Mouse (Mus musculus) spleen, postnatal 4 days (tissue): ENCODE results near the gene Oas3.
"Not testable (repeated sequence)": the region's sequence is repeated elsewhere in the genome, so short reads cannot be mapped to it uniquely, and the experiment has no call there.

Source experiments
- DNase-seq, 2 experiments: peaks; one replicate each; pipeline ENCODE4 v3.0.0; 2022; ENCODE audit warnings: low spot score in 2 of 2

Gene Oas3

GRCm38 (mm10) chr5:120777478-120777877 is at the start of gene Oas3:
TSS of gene Oas3 (minus strand) at chr5:120777661.
- no peak for DNase-seq

- no peak for DNase-seq
These were observed 41.5 kb upstream of the Oas3 start for GRCm38 (mm10) chr5:120818999-120819398.

- DNase-seq = peak; percentile 48 to 81
These were observed 38.5 kb upstream of the Oas3 start for GRCm38 (mm10) chr5:120815949-120816348.

GRCm38 (mm10) chr5:120813023-120813422 is 35.6 kb upstream of the Oas3 start:
- no peak for DNase-seq

GRCm38 (mm10) chr5:120811951-120812819 is 34.7 kb upstream of the Oas3 start, which contains the start of gene Oas1c:
TSS of gene Oas1c (minus strand) at chr5:120812514.
- peak; percentile 80 to 84 for DNase-seq

- no peak for DNase-seq
These were observed 31.7 kb upstream of the Oas3 start for GRCm38 (mm10) chr5:120809171-120809570.

GRCm38 (mm10) chr5:120806458-120806857 is 29.0 kb upstream of the Oas3 start:
- peak; percentile 60 to 81 for DNase-seq

- DNase-seq = no peak
These were observed 26.1 kb upstream of the Oas3 start for GRCm38 (mm10) chr5:120803596-120803995.

- DNase-seq = not testable (repeated sequence)
These were observed 21.5 kb upstream of the Oas3 start for GRCm38 (mm10) chr5:120798943-120799342.

- not testable (repeated sequence) for DNase-seq
These were observed 20.7 kb upstream of the Oas3 start for GRCm38 (mm10) chr5:120798147-120798546.

- not testable (repeated sequence) for DNase-seq
These were observed 18.1 kb upstream of the Oas3 start, which contains the start of gene Oas1e for GRCm38 (mm10) chr5:120795480-120796034. TSS of gene Oas1e (minus strand) at chr5:120795530.

- DNase-seq = peak; percentile 44 to 82
These were observed 15.6 kb upstream of the Oas3 start for GRCm38 (mm10) chr5:120793043-120793442.

- DNase-seq = no peak
These were observed 9.6 kb upstream of the Oas3 start for GRCm38 (mm10) chr5:120787042-120787441.

GRCm38 (mm10) chr5:120782446-120782845 is 5.0 kb upstream of the Oas3 start:
- DNase-seq = no peak

GRCm38 (mm10) chr5:120781646-120782045 is 4.2 kb upstream of the Oas3 start:
- DNase-seq = no peak

GRCm38 (mm10) chr5:120779922-120780321 is 2.5 kb upstream of the Oas3 start:
- no peak for DNase-seq

GRCm38 (mm10) chr5:120778941-120779340 is 1.5 kb upstream of the Oas3 start:
- no peak for DNase-seq

- DNase-seq = no peak
These were observed 660 bp downstream of the Oas3 start for GRCm38 (mm10) chr5:120776801-120777200.

GRCm38 (mm10) chr5:120775287-120775985 is 2.0 kb downstream of the Oas3 start:
- DNase-seq = peak in 1 of 2 experiments; percentile 27

- DNase-seq = peak in 1 of 2 experiments; percentile 43
These were observed 8.1 kb downstream of the Oas3 start for GRCm38 (mm10) chr5:120769396-120769795.

- DNase-seq = no peak
These were observed 12.5 kb downstream of the Oas3 start for GRCm38 (mm10) chr5:120765010-120765409.

- DNase-seq = no peak
These were observed 15.6 kb downstream of the Oas3 start for GRCm38 (mm10) chr5:120761901-120762300.
